Mouse (Mus musculus): ENCODE data around the gene Setd2. TPM values are rescaled to one million over a fixed set of nuclear protein-coding genes. Genes with fewer than 3 reads are reported as not detected.

Setd2 gene
- polyA plus RNA-seq, 1 experiment: 49.4 TPM

GRCm38 (mm10) chr9:110620180-110620579, 87.8 kb downstream of the Setd2 start:
- no peak overlapping the region for H3K27ac ChIP-seq (ENCODE audit: insufficient read depth, low read length)
- no peaks in the 10 kb centered on the region for H3K27me3 ChIP-seq (ENCODE audit: control insufficient read depth, insufficient read depth, low read length)
- peaks cover 25% of the 10 kb centered on the region for H3K36me3 ChIP-seq (ENCODE audit: control insufficient read depth, insufficient read depth, low read length)
- H3K4me3 ChIP-seq (ENCODE audit: extremely low read depth, insufficient read depth, insufficient read length): no peak overlapping the region
- TF ChIP-seq CTCF (IDR thresholded peaks at IDR 0.05; ENCODE audit: extremely low read depth, insufficient read depth, insufficient read length, insufficient replicate concordance) (peak; percentile 19; the same call in 1 of the 2 replicates), POLR2A (IDR thresholded peaks at IDR 0.05; ENCODE audit: low read depth, low read length) (no peak)
- 81% methylated on average over 7 of the region's 7 CpGs for WGBS
- H3K4me1 ChIP-seq (ENCODE audit: control insufficient read depth, insufficient read depth, insufficient read length): peaks cover 3% of the 10 kb centered on the region; the same call in 1 of the 2 replicates
- DNase-seq (ENCODE audit: low read depth in 1 of 2, low spot score in 2 of 2): no peak

GRCm38 (mm10) chr9:110620685-110621084, 88.3 kb downstream of the Setd2 start:
- H3K4me1 ChIP-seq (ENCODE audit: control insufficient read depth, insufficient read depth, insufficient read length): peaks cover 4% of the 10 kb centered on the region; the same call in 1 of the 2 replicates
- no peaks in the 10 kb centered on the region for H3K27me3 ChIP-seq (ENCODE audit: control insufficient read depth, insufficient read depth, low read length)
- H3K27ac ChIP-seq (ENCODE audit: insufficient read depth, low read length): no peak overlapping the region
- H3K4me3 ChIP-seq (ENCODE audit: extremely low read depth, insufficient read depth, insufficient read length): no peak overlapping the region
- H3K36me3 ChIP-seq (ENCODE audit: control insufficient read depth, insufficient read depth, low read length): peaks cover 26% of the 10 kb centered on the region
- 93% methylated on average over 7 of the region's 7 CpGs for WGBS
- no peak for DNase-seq (ENCODE audit: low read depth in 1 of 2, low spot score in 2 of 2)
- TF ChIP-seq CTCF (IDR thresholded peaks at IDR 0.05; ENCODE audit: extremely low read depth, insufficient read depth, insufficient read length, insufficient replicate concordance) (no peak), POLR2A (IDR thresholded peaks at IDR 0.05; ENCODE audit: low read depth, low read length) (no peak)

GRCm38 (mm10) chr9:110622621-110623219, 90.3 kb downstream of the Setd2 start:
- Histone ChIP-seq H3K27me3 (ENCODE audit: control insufficient read depth, insufficient read depth, low read length) (no peaks in the 10 kb centered on the region), H3K4me3 (ENCODE audit: extremely low read depth, insufficient read depth, insufficient read length) (no peak overlapping the region), H3K27ac (ENCODE audit: insufficient read depth, low read length) (no peak overlapping the region), H3K36me3 (ENCODE audit: control insufficient read depth, insufficient read depth, low read length) (peaks cover 26% of the 10 kb centered on the region), H3K4me1 (ENCODE audit: control insufficient read depth, insufficient read depth, insufficient read length) (peaks cover 4% of the 10 kb centered on the region; the same call in 1 of the 2 replicates)
- TF ChIP-seq POLR2A (IDR thresholded peaks at IDR 0.05; ENCODE audit: low read depth, low read length): no peak
- no peak for TF ChIP-seq CTCF (IDR thresholded peaks at IDR 0.05; ENCODE audit: extremely low read depth, insufficient read depth, insufficient read length, insufficient replicate concordance)
- WGBS: 85% methylated on average over 12 of the region's 12 CpGs
- DNase-seq (ENCODE audit: low read depth in 1 of 2, low spot score in 2 of 2): no peak

GRCm38 (mm10) chr9:110623416-110624195, 91.2 kb downstream of the Setd2 start:
- H3K27me3 ChIP-seq (ENCODE audit: control insufficient read depth, insufficient read depth, low read length): no peaks in the 10 kb centered on the region
- peaks cover 27% of the 10 kb centered on the region for H3K36me3 ChIP-seq (ENCODE audit: control insufficient read depth, insufficient read depth, low read length)
- no peak for TF ChIP-seq CTCF (IDR thresholded peaks at IDR 0.05; ENCODE audit: extremely low read depth, insufficient read depth, insufficient read length, insufficient replicate concordance)
- no peak for TF ChIP-seq POLR2A (IDR thresholded peaks at IDR 0.05; ENCODE audit: low read depth, low read length)
- H3K4me3 ChIP-seq (ENCODE audit: extremely low read depth, insufficient read depth, insufficient read length): no peak overlapping the region
- H3K4me1 ChIP-seq (ENCODE audit: control insufficient read depth, insufficient read depth, insufficient read length): peaks cover 4% of the 10 kb centered on the region; the same call in 1 of the 2 replicates
- no peak for DNase-seq (ENCODE audit: low read depth in 1 of 2, low spot score in 2 of 2)
- no peak overlapping the region for H3K27ac ChIP-seq (ENCODE audit: insufficient read depth, low read length)
- 86% methylated on average over 8 of the region's 8 CpGs for WGBS

GRCm38 (mm10) chr9:110624361-110625166, 92.2 kb downstream of the Setd2 start, which contains the start of gene Nradd:
Gene Nradd, minus strand, starts transcription at chr9:110624452.
- TF ChIP-seq CTCF (IDR thresholded peaks at IDR 0.05; ENCODE audit: extremely low read depth, insufficient read depth, insufficient read length, insufficient replicate concordance): no peak
- TF ChIP-seq POLR2A (IDR thresholded peaks at IDR 0.05; ENCODE audit: low read depth, low read length): no peak
- H3K27ac ChIP-seq (ENCODE audit: insufficient read depth, low read length): peak within 1 kb of the TSS; percentile 30; the same call in 1 of the 2 replicates
- no peaks in the 10 kb centered on the region for H3K27me3 ChIP-seq (ENCODE audit: control insufficient read depth, insufficient read depth, low read length)
- peaks cover 27% of the 10 kb centered on the region for H3K36me3 ChIP-seq (ENCODE audit: control insufficient read depth, insufficient read depth, low read length)
- H3K4me3 ChIP-seq (ENCODE audit: extremely low read depth, insufficient read depth, insufficient read length): peak within 1 kb of the TSS; percentile 53; the same call in 1 of the 2 replicates
- peaks cover 4% of the 10 kb centered on the region; the same call in 1 of the 2 replicates for H3K4me1 ChIP-seq (ENCODE audit: control insufficient read depth, insufficient read depth, insufficient read length)
- WGBS: 46% methylated on average over 41 of the region's 41 CpGs
- DNase-seq (ENCODE audit: low read depth in 1 of 2, low spot score in 2 of 2): peak; percentile 25 to 49

- H3K27me3 ChIP-seq (ENCODE audit: control insufficient read depth, insufficient read depth, low read length): no peaks in the 10 kb centered on the region
- peaks cover 32% of the 10 kb centered on the region for H3K36me3 ChIP-seq (ENCODE audit: control insufficient read depth, insufficient read depth, low read length)
- no peak overlapping the region for H3K27ac ChIP-seq (ENCODE audit: insufficient read depth, low read length)
- H3K4me3 ChIP-seq (ENCODE audit: extremely low read depth, insufficient read depth, insufficient read length): no peak overlapping the region
- 90% methylated on average over 11 of the region's 11 CpGs for WGBS
- TF ChIP-seq CTCF (IDR thresholded peaks at IDR 0.05; ENCODE audit: extremely low read depth, insufficient read depth, insufficient read length, insufficient replicate concordance): no peak
- DNase-seq (ENCODE audit: low read depth in 1 of 2, low spot score in 2 of 2): no peak
- H3K4me1 ChIP-seq (ENCODE audit: control insufficient read depth, insufficient read depth, insufficient read length): peaks cover 4% of the 10 kb centered on the region; the same call in 1 of the 2 replicates
Observed at GRCm38 (mm10) chr9:110625350-110625908, 93.0 kb downstream of the Setd2 start.
